Mouse (Mus musculus) thymus, adult 2 months (tissue): ENCODE measurements around the gene Asgr2. TPM values are rescaled to one million over a fixed set of nuclear protein-coding genes. Genes with fewer than 3 reads are reported as not detected.
"Not testable (repeated sequence)": the region's sequence is repeated elsewhere in the genome, so short reads cannot be mapped to it uniquely, and the experiment has no call there.

Experiments used
- DNase-seq: peaks from one replicate; pipeline ENCODE4 v3.0.0; 2021
- H3K27ac ChIP-seq: fragments of 200-500 bp; 2 replicates; pipeline ENCODE4 v1.5.1; 2012; ENCODE audit warnings: low read length, control low read depth; ENCODE audit not compliant: control insufficient read depth, insufficient read depth
- H3K27me3 ChIP-seq: fragments of 200-500 bp; 2 replicates; pipeline ENCODE4 v1.6.1; 2012; ENCODE audit warnings: mild to moderate bottlenecking, low read length, moderate library complexity, mixed read lengths; ENCODE audit not compliant: control insufficient read depth, insufficient read depth
- H3K36me3 ChIP-seq: fragments of 200-500 bp; 2 replicates; pipeline ENCODE4 v1.6.1; 2012; ENCODE audit warnings: mild to moderate bottlenecking, low read length, moderate library complexity; ENCODE audit not compliant: control insufficient read depth, insufficient read depth
- H3K4me1 ChIP-seq: fragments of 200-500 bp; replicated peaks from 2 replicates; pipeline ENCODE4 v1.6.1; 2012; ENCODE audit warnings: low read length; ENCODE audit not compliant: control insufficient read depth, insufficient read depth
- H3K4me3 ChIP-seq: fragments of 200-500 bp; 2 replicates; pipeline ENCODE4 v1.5.1; 2012; ENCODE audit warnings: mild to moderate bottlenecking, low read length, control low read depth, moderate library complexity; ENCODE audit not compliant: control insufficient read depth, insufficient read depth
- CTCF ChIP-seq: fragments of 200-500 bp; IDR thresholded peaks from 2 replicates; pipeline ENCODE4 v1.5.1; 2012; ENCODE audit warnings: mild to moderate bottlenecking, control low read depth, low read length, moderate library complexity, borderline replicate concordance; ENCODE audit not compliant: control insufficient read depth, poor library complexity, insufficient read depth; ENCODE audit errors: extremely low read depth
- POLR2A ChIP-seq: fragments of 200-500 bp; IDR thresholded peaks from 2 replicates; pipeline ENCODE4 v1.6.1; 2012; ENCODE audit warnings: mild to moderate bottlenecking, low read length, control low read depth, moderate library complexity; ENCODE audit not compliant: control insufficient read depth, poor library complexity, insufficient read depth; ENCODE audit errors: extremely low read depth
- WGBS: fragments of 180-500 bp; shearing (Covaris S2); methylation state at CpG from one replicate; pipeline ENCODE4 v1.1.7; 2018; 5-methylcytosine and 5-hydroxymethylcytosine counted together
- polyA plus RNA-seq: library from polyadenylated mRNA; depleted of rRNA; stranded (reverse); fragments of >200 nt; gene quantifications from 2 replicates; pipeline ENCODE4 v1.2.3, GENCODE M21; 2012; rRNA removed

Gene Asgr2
- polyA plus RNA-seq, 1 experiment, result 0.65 TPM

DNA sequence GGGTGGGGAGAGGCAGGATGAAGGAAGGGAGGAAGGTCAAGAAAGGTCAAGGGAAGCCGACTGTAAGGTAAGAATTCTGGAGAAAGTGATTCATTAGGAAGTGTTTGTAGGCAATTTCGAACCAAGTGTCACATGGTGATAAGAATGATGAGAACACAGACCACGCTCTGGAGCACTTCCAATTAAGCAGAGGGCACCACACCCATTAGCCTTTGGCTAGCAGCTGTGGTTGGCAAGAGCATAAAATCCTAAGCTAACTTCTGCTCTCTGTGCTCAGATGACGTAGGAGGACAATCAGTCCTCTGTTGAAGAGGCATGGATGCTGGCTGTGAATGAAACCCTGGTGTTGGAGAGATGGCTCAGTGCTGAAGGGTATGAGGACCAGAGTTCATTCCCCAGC, 22.1 kb downstream of the Asgr2 start:
- H3K27ac ChIP-seq, result no peak overlapping the region
- DNase-seq, result no peak
- TF ChIP-seq CTCF (no peak), POLR2A (no peak)
- H3K27me3 ChIP-seq, result no peaks in the 10 kb centered on the region
- no peaks in the 10 kb centered on the region for H3K4me1 ChIP-seq
- 40% methylated on average over 4 of the region's 4 CpGs for WGBS
- no peak overlapping the region for H3K4me3 ChIP-seq
- H3K36me3 ChIP-seq, result no peaks in the 10 kb centered on the region

GRCm38 (mm10) chr11:70115901-70116300, 23.5 kb downstream of the Asgr2 start:
- TF ChIP-seq CTCF (no peak), POLR2A (no peak)
- WGBS, result 96% methylated on average over 3 of the region's 3 CpGs

GRCm38 (mm10) chr11:70129926-70130379, 37.5 kb downstream of the Asgr2 start, which contains the start of gene Mgl2:
Mgl2 (plus strand) TSS chr11:70130329.
- no peak within 1 kb of the TSS for H3K27ac ChIP-seq
- no peaks in the 10 kb centered on the region for H3K27me3 ChIP-seq

More at GRCm38 (mm10) chr11:70115901-70116300, 23.5 kb downstream of the Asgr2 start:
- H3K4me1 ChIP-seq, result no peaks in the 10 kb centered on the region
- no peak overlapping the region for H3K27ac ChIP-seq
- no peak for DNase-seq
- H3K4me3 ChIP-seq, result no peak overlapping the region
- no peaks in the 10 kb centered on the region for H3K27me3 ChIP-seq
- H3K36me3 ChIP-seq, result no peaks in the 10 kb centered on the region

GRCm38 (mm10) chr11:70135001-70135400, 42.6 kb downstream of the Asgr2 start:
- H3K27ac ChIP-seq, H3K4me3 ChIP-seq, H3K4me1 ChIP-seq, H3K27me3 ChIP-seq, DNase-seq, H3K36me3 ChIP-seq: not testable (repeated sequence)
- WGBS, result 93% methylated on average over 3 of the region's 3 CpGs

More at GRCm38 (mm10) chr11:70129926-70130379, 37.5 kb downstream of the Asgr2 start, which contains the start of gene Mgl2:
- 41% methylated on average over 9 of the region's 9 CpGs for whole genome bisulfite sequencing
- no peak for TF ChIP-seq POLR2A
- no peak for TF ChIP-seq CTCF
- no peak for DNase-seq
- H3K4me1 ChIP-seq, result no peaks in the 10 kb centered on the region; the same call in 1 of the 2 replicates
- no peaks in the 10 kb centered on the region for H3K36me3 ChIP-seq
- H3K4me3 ChIP-seq, result no peak within 1 kb of the TSS

DNA sequence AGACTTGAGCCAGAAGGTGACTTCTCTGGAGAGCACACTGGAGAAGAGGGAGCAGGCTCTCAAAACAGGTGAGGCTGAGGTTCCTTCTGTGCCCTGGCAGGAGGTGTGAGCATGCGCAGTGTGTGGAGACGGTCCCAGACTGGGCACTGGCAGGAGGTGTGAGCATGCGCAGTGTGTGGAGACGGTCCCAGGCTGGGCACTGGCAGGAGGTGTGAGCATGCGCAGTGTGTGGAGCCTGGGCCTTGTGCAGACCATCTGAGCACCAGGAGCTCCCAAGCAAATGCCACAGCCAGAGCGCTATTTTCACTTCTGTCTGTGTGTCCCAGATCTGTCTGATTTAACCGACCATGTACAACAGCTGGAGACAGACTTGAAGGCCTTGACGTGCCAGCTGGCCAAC, 43.5 kb downstream of the Asgr2 start:
- H3K36me3 ChIP-seq, H3K4me1 ChIP-seq, DNase-seq, H3K27ac ChIP-seq, H3K27me3 ChIP-seq, H3K4me3 ChIP-seq: not testable (repeated sequence)
- WGBS, result 71% methylated on average over 8 of the region's 8 CpGs

- Histone ChIP-seq H3K4me1 (no peaks in the 10 kb centered on the region; the same call in 1 of the 2 replicates), H3K27me3 (no peaks in the 10 kb centered on the region), H3K4me3 (no peak overlapping the region), H3K27ac (no peak overlapping the region), H3K36me3 (no peaks in the 10 kb centered on the region)
- TF ChIP-seq CTCF (no peak), POLR2A (no peak)
- DNase-seq, result no peak
- 96% methylated on average over 10 of the region's 10 CpGs for WGBS
These were observed 46.7 kb downstream of the Asgr2 start for GRCm38 (mm10) chr11:70139171-70139570.

DNA sequence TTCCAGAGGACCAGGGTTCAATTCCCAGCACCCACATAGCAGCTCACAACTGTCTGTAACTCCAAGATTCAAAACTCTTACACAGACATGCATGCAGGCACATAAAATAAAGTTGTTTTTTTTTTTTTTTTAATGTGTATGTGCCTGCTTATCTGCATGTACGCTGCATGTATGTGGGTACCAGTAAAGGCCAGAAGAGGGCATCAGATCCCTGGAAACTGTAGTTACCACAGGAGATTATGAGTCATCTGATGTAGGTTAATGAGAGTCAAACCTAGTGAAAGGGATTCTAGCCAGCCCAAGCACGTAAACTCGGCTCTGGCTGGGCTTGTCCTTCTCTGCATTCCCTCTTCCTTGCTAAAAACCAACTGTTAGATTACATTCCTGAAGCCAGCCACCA, 58.6 kb downstream of the Asgr2 start:
- Histone ChIP-seq H3K4me3 (no peak overlapping the region), H3K4me1 (no peaks in the 10 kb centered on the region), H3K36me3 (no peaks in the 10 kb centered on the region), H3K27ac (no peak overlapping the region), H3K27me3 (no peaks in the 10 kb centered on the region)
- WGBS, result 90% methylated on average over 3 of the region's 3 CpGs
- no peak for TF ChIP-seq POLR2A
- TF ChIP-seq CTCF, result no peak
- no peak for DNase-seq

Other genes with a start within 250 kb of the Asgr2 start
- gene Plscr3, start 246.3 kb upstream of the Asgr2 start, polyA plus RNA-seq, result 132 and 142 TPM in 2 replicates
- gene Tnk1, start 233.9 kb upstream of the Asgr2 start, polyA plus RNA-seq, result 2.6 and 3.1 TPM in 2 replicates
- not detected in 2 replicates for gene Tmem95, start 214.6 kb upstream of the Asgr2 start, polyA plus RNA-seq
- gene Kctd11, start 211.2 kb upstream of the Asgr2 start, polyA plus RNA-seq, result 6.2 and 8.0 TPM in 2 replicates
- gene Acap1, start 197.1 kb upstream of the Asgr2 start, polyA plus RNA-seq, result 405 and 462 TPM in 2 replicates
- gene 2810408A11Rik, start 191.7 kb upstream of the Asgr2 start, polyA plus RNA-seq, result 7.1 and 10.2 TPM in 2 replicates
- 85.3 and 90.7 TPM in 2 replicates for gene Neurl4, start 191.6 kb upstream of the Asgr2 start, polyA plus RNA-seq
- 236 and 272 TPM in 2 replicates for gene Gps2, start 178.8 kb upstream of the Asgr2 start, polyA plus RNA-seq
- gene Eif5a, start 170.7 kb upstream of the Asgr2 start, polyA plus RNA-seq, result 618 and 719 TPM in 2 replicates
- 20.0 and 49.6 TPM in 2 replicates for gene Ybx2, start 156.8 kb upstream of the Asgr2 start, polyA plus RNA-seq
- gene Slc2a4, start 144.5 kb upstream of the Asgr2 start, polyA plus RNA-seq, result 36.3 and 58.9 TPM in 2 replicates
- gene Cldn7, start 127.9 kb upstream of the Asgr2 start, polyA plus RNA-seq, result 6.0 and 6.5 TPM in 2 replicates
- gene Ctdnep1, start 111.5 kb upstream of the Asgr2 start, polyA plus RNA-seq, result 133 and 148 TPM in 2 replicates
- 69.4 and 75.3 TPM in 2 replicates for gene Elp5, start 110.1 kb upstream of the Asgr2 start, polyA plus RNA-seq
- gene Gabarap, start 101.5 kb upstream of the Asgr2 start, polyA plus RNA-seq, result 270 and 395 TPM in 2 replicates
- 36.5 and 43.4 TPM in 2 replicates for gene Phf23, start 96.9 kb upstream of the Asgr2 start, polyA plus RNA-seq
- gene Dvl2, start 92.0 kb upstream of the Asgr2 start, polyA plus RNA-seq, result 52.4 and 55.7 TPM in 2 replicates
- 88.5 and 110 TPM in 2 replicates for gene Acadvl, start 77.2 kb upstream of the Asgr2 start, polyA plus RNA-seq
- 71.7 and 72.1 TPM in 2 replicates for gene Dlg4, start 75.7 kb upstream of the Asgr2 start, polyA plus RNA-seq
- gene Asgr1, start 38.6 kb upstream of the Asgr2 start, polyA plus RNA-seq, result 1.3 TPM in 1 of 2 replicates, not detected in the other
- 6.4 and 6.8 TPM in 2 replicates for gene Mgl2, start 37.7 kb downstream of the Asgr2 start, polyA plus RNA-seq
- gene Clec10a, start 63.6 kb downstream of the Asgr2 start, polyA plus RNA-seq, result 4.1 and 4.6 TPM in 2 replicates
- 4.5 and 5.3 TPM in 2 replicates for gene Slc16a11, start 120.1 kb downstream of the Asgr2 start, polyA plus RNA-seq
- gene Slc16a13, start 128.4 kb downstream of the Asgr2 start, polyA plus RNA-seq, result 2.9 and 6.1 TPM in 2 replicates
- 0.97 and 1.6 TPM in 2 replicates for gene Bcl6b, start 137.2 kb downstream of the Asgr2 start, polyA plus RNA-seq
- 150 and 153 TPM in 2 replicates for gene 0610010K14Rik, start 145.3 kb downstream of the Asgr2 start, polyA plus RNA-seq
- 11.1 and 11.6 TPM in 2 replicates for gene Gm21988, start 147.2 kb downstream of the Asgr2 start, polyA plus RNA-seq
- 173 and 186 TPM in 2 replicates for gene Rnasek, start 147.2 kb downstream of the Asgr2 start, polyA plus RNA-seq
- gene Alox12, start 162.7 kb downstream of the Asgr2 start, polyA plus RNA-seq, result 0.68 and 1.2 TPM in 2 replicates
- gene Alox12e, start 230.0 kb downstream of the Asgr2 start, polyA plus RNA-seq, result 38.5 and 44.2 TPM in 2 replicates